Mouse (Mus musculus) midbrain, embryonic 16.5 days (tissue): ENCODE measurements around the gene Nupl1. TPM values are rescaled to one million over a fixed set of nuclear protein-coding genes. Genes with fewer than 3 reads are reported as not detected.

Experiments
- ATAC-seq: fragments of 200-750 bp; cut with Nextera tagmentation; 2 replicates; pipeline ENCODE4 v1.8.0; 2017; ENCODE audit warnings: moderate TSS enrichment
- H3K27ac ChIP-seq: fragments of 300-500 bp; sonication (generic); 2 replicates; pipeline ENCODE4 v1.5.1; 2014; ENCODE audit warnings: mild to moderate bottlenecking, low read length, mixed read lengths
- H3K27me3 ChIP-seq: fragments of 300-500 bp; sonication (generic); 2 replicates; pipeline ENCODE4 v1.6.1; 2014; ENCODE audit warnings: low read depth, low read length, mixed read lengths; ENCODE audit not compliant: control insufficient read depth, insufficient read depth
- H3K36me3 ChIP-seq: fragments of 300-500 bp; sonication (generic); 2 replicates; pipeline ENCODE4 v1.6.1; 2014; ENCODE audit warnings: mild to moderate bottlenecking, low read length, moderate library complexity, mixed read lengths; ENCODE audit not compliant: control insufficient read depth, insufficient read depth
- H3K4me1 ChIP-seq: fragments of 300-500 bp; sonication (generic); 2 replicates; pipeline ENCODE4 v1.6.1; 2014; ENCODE audit warnings: mild to moderate bottlenecking, low read length, mixed read lengths; ENCODE audit not compliant: control insufficient read depth, insufficient read depth
- H3K4me2 ChIP-seq: fragments of 300-500 bp; sonication (generic); 2 replicates; pipeline ENCODE4 v1.6.1; 2014; ENCODE audit warnings: mild to moderate bottlenecking, low read length, mixed read lengths
- H3K4me3 ChIP-seq: fragments of 300-500 bp; sonication (generic); 2 replicates; pipeline ENCODE4 v1.5.1; 2014; ENCODE audit warnings: low read depth, mild to moderate bottlenecking, low read length, moderate library complexity, mixed read lengths
- H3K9ac ChIP-seq: fragments of 300-500 bp; sonication (generic); 2 replicates; pipeline ENCODE4 v1.6.1; 2014; ENCODE audit warnings: low read depth, low read length, mixed read lengths
- H3K9me3 ChIP-seq: fragments of 300-500 bp; sonication (generic); replicated peaks from 2 replicates; pipeline ENCODE4 v1.6.1; 2014; ENCODE audit warnings: mild to moderate bottlenecking, low read length, mixed read lengths; ENCODE audit not compliant: control insufficient read depth, poor library complexity, severe bottlenecking
- WGBS: fragments of 180-500 bp; shearing (Covaris S2); extraction: QIAGEN DNeasy Blood & Tissue Kit; methylation state at CpG from one replicate; pipeline ENCODE4 v1.1.7; 2014; 5-methylcytosine and 5-hydroxymethylcytosine counted together
- polyA plus RNA-seq: library from polyadenylated mRNA; unstranded; fragments of >200 nt; fragmentation: Nextera tagmentation; extraction: Ambion mirVana; gene quantifications from 2 replicates; pipeline ENCODE4 v1.2.1, GENCODE M21; 2015

Nupl1 gene
- polyA plus RNA-seq, 1 experiment from 2014 or later, result 0.10 TPM

DNA sequence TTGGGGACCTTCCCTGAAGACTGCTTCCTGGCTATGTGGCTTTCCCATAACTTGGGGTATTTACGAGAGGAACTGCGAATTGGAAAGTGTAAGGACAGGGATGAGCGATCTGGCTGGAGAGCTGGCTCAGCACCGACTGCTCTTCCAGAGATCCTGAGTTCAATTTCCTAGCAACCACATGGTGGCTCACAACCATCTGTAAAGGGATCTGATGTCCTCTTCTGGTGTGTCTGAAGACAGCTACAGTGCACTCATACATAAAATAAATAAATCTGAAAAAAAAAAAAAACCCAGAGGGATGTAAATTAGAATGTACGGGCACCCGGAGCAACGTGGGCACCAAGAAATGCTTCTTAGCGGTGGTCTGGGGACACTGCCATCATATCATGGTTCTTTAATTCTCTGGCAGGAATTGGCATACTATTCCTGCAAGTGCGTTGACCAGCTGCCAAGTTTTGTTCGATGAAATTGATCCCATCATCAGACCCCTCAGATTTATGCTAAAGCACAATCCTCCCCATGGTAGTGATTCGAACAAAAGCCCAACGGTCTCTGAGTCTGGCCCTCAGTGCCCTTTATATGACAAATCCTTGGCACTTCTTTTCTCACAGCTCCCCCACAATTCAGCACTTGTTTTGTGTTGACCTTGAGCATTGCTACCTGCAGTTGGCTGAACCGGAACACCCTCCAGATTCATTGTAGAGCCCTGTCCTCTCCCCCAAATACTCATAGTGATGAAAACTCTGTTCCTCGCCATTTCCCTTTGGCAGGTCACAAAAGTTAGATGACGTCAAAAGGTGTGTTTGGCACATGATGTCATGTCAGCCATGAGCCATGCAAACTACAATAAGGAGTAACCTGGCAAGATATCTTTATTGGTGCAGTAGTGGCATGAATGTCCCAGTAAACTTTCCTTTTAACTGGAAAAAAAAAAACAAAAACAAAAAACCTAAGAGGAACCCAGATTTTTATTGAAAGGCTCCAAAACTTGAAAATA is 1.1 kb upstream of the Nupl1 start:
- Histone ChIP-seq H3K9me3 (no peaks in the 10 kb centered on the region), H3K27ac (peak overlapping the region; percentile 90), H3K27me3 (no peaks in the 10 kb centered on the region), H3K36me3 (no peaks in the 10 kb centered on the region), H3K4me2 (peak overlapping the region; percentile 76), H3K4me1 (peaks cover 22% of the 10 kb centered on the region), H3K4me3 (peak overlapping the region; percentile 56), H3K9ac (peak overlapping the region; percentile 84)
- 14% methylated on average over 15 of the region's 15 CpGs for WGBS
- ATAC-seq, result peak; percentile 47

DNA sequence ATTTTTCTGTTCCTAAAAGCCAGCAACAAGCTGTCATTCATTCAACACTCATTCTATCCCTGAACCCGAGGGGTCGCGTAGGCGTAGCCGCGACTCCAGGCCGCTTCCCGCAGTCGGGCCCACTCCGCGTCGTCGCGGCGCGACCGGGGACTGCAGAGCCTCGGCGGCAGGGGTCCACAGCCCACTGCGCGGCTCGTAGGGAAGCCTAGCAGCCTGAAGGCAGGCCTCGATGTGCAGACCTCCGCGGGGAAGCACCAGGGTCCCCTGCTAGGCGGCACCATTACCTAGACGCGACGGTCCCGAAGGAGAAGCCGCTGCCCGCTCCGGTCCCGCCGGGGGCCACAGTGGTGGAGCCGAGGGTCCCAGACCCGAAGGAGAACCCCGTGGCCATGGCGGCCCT is 352 bp downstream of the Nupl1 start:
- Histone ChIP-seq H3K27me3 (no peaks in the 10 kb centered on the region), H3K9me3 (no peaks in the 10 kb centered on the region), H3K36me3 (no peaks in the 10 kb centered on the region), H3K4me3 (peak overlapping the region; percentile 56), H3K27ac (peak overlapping the region; percentile 90), H3K4me2 (peak overlapping the region; percentile 80), H3K4me1 (peaks cover 22% of the 10 kb centered on the region), H3K9ac (peak overlapping the region; percentile 77)
- ATAC-seq, result peak; percentile 69; the same call in 1 of the 2 replicates
- WGBS, result under 1% methylated on average over 38 of the region's 39 CpGs

GRCm38 (mm10) chr14:60250366-60250765 is 865 bp downstream of the Nupl1 start:
- Histone ChIP-seq H3K36me3 (no peaks in the 10 kb centered on the region), H3K4me2 (peak overlapping the region; percentile 80), H3K4me3 (peak overlapping the region; percentile 56), H3K27ac (no peak overlapping the region), H3K4me1 (peaks cover 22% of the 10 kb centered on the region), H3K27me3 (no peaks in the 10 kb centered on the region), H3K9me3 (no peaks in the 10 kb centered on the region), H3K9ac (peak overlapping the region; percentile 77)
- 18% methylated on average over 8 of the region's 8 CpGs for WGBS
- no peak for ATAC-seq

DNA sequence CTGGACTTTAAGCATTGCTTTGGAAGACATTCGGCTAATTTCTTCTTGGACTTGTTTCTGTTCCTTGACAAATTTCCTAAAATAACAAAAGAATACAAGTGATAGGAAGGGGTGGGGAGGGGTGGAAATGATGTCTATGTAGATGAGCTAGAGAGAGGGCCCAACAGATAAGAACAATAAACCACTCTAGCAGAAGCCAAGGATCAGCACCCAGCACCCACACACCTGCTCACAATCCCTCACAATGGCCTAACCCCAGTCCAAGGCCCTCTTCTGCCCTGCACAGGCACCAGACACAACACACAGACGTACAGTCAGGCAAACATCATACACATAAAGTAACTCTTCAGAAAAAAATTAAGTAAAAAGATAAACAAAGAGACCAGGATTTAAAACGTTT is 12.7 kb downstream of the Nupl1 start:
- Histone ChIP-seq H3K4me3 (no peak overlapping the region), H3K27ac (no peak overlapping the region), H3K27me3 (no peaks in the 10 kb centered on the region), H3K9ac (no peak overlapping the region), H3K4me1 (no peaks in the 10 kb centered on the region), H3K36me3 (peaks cover 25% of the 10 kb centered on the region), H3K9me3 (no peaks in the 10 kb centered on the region), H3K4me2 (no peak overlapping the region)
- 92% methylated on average over 3 of the region's 3 CpGs for WGBS
- no peak for ATAC-seq

DNA sequence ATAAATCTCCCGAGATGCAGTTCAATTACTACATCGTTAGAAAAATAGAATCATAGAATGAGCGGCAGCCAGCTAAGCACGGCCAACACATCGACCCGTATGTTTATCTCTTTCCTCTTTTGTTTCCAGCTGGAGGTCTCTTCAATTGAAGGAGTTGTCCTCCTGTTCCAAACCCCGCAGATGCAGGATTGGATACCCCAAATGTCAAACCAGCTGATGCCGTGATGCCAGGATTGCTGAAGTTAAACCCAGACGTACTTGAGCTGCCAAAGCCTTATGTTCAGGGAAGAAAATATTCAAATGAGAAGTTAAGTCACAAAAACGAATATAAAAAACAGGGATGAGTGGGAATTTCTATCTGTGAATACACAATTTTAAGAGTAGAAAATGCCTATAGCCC is 31.3 kb downstream of the Nupl1 start:
- no peak for ATAC-seq
- no peak overlapping the region for H3K4me2 ChIP-seq
- 91% methylated on average over 10 of the region's 10 CpGs for WGBS

GRCm38 (mm10) chr14:60217616-60218015 is 33.6 kb downstream of the Nupl1 start:
- H3K27me3 ChIP-seq, result no peaks in the 10 kb centered on the region
- 97% methylated on average over 4 of the region's 4 CpGs for WGBS
- ATAC-seq, result no peak
- H3K4me3 ChIP-seq, result no peak overlapping the region
- H3K36me3 ChIP-seq, result peaks cover 16% of the 10 kb centered on the region
- H3K4me1 ChIP-seq, result no peaks in the 10 kb centered on the region
- H3K9ac ChIP-seq, result no peak overlapping the region
- H3K27ac ChIP-seq, result no peak overlapping the region
- no peaks in the 10 kb centered on the region for H3K9me3 ChIP-seq
- H3K4me2 ChIP-seq, result no peak overlapping the region

More for the DNA sequence above, 31.3 kb downstream of the Nupl1 start:
- no peaks in the 10 kb centered on the region for H3K9me3 ChIP-seq
- H3K27me3 ChIP-seq, result no peaks in the 10 kb centered on the region
- H3K27ac ChIP-seq, result no peak overlapping the region
- no peaks in the 10 kb centered on the region for H3K4me1 ChIP-seq
- H3K9ac ChIP-seq, result no peak overlapping the region
- peaks cover 19% of the 10 kb centered on the region for H3K36me3 ChIP-seq
- no peak overlapping the region for H3K4me3 ChIP-seq

DNA sequence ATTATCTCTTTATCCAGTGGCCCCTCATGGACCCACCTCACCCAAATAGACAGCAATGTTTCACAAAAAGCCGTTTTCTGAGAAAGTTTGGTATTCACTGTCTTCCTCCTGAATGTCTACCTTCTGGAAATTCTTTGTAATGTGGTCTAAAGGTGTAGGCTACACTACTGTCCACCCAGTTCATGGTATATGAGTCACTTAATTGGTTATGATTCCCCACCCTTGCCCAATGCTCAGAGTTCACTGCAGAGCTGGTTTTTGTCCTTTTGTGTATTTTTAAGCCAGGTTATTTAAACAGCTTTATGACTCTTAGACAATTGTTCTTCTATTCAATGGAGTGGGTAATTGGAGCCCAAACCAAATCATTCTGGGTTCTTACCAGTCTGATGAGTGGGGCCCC is 35.1 kb downstream of the Nupl1 start:
- Histone ChIP-seq H3K4me1 (no peaks in the 10 kb centered on the region), H3K9me3 (no peaks in the 10 kb centered on the region), H3K27me3 (no peaks in the 10 kb centered on the region), H3K9ac (no peak overlapping the region), H3K27ac (no peak overlapping the region), H3K4me2 (no peak overlapping the region), H3K36me3 (peaks cover 16% of the 10 kb centered on the region), H3K4me3 (no peak overlapping the region)
- WGBS, result 95% methylated on average over 1 of the region's 1 CpGs
- ATAC-seq, result no peak

DNA sequence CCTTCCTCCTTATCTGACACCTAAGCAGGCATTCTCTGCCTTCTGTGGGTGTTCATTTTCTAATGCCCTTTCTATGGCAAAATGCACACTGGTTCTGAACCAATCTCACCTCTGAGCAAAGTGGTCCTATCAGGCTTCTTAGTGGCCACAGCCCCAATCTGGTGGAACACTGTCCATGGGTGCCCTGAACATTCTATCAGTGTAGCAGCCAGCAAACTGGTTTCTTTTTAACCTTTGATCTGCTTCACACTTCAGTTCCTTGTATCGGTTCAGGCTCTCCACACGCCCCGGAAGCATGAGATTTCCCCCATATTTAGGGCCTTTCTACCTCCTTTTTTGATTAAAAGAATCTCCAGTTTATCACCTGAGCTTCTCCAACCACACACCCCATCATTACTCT is 36.2 kb downstream of the Nupl1 start:
- ATAC-seq, result no peak
- Histone ChIP-seq H3K9me3 (no peaks in the 10 kb centered on the region), H3K27ac (no peak overlapping the region), H3K4me2 (no peak overlapping the region), H3K36me3 (peaks cover 14% of the 10 kb centered on the region), H3K4me1 (no peaks in the 10 kb centered on the region), H3K27me3 (no peaks in the 10 kb centered on the region), H3K4me3 (no peak overlapping the region), H3K9ac (no peak overlapping the region)
- 96% methylated on average over 3 of the region's 3 CpGs for WGBS

DNA sequence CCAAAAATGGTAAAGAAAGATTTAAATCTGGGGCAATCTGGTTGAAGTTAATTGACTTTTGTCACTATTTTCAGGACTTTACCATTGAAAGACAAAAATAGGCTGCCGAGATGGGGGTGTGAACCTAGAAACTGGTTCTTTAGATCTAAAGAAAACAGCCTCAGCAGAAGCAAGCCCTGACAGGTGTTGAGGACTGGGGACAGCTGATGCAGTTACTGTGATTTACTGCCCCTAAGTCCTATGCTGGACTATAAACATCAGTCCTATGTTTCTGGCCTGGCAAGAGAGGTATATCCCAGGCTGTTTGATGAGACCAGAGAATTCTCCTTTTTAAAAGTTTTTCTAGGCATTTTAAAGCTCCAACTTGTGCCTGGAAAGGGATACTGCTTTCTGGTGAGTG is 37.2 kb downstream of the Nupl1 start:
- ATAC-seq, result no peak
- peaks cover 11% of the 10 kb centered on the region for H3K36me3 ChIP-seq

More for the DNA sequence above, 37.2 kb downstream of the Nupl1 start:
- 75% methylated on average over 1 of the region's 1 CpGs for WGBS
- Histone ChIP-seq H3K9ac (no peak overlapping the region), H3K27me3 (no peaks in the 10 kb centered on the region), H3K9me3 (no peaks in the 10 kb centered on the region), H3K27ac (no peak overlapping the region), H3K4me1 (no peaks in the 10 kb centered on the region), H3K4me2 (no peak overlapping the region), H3K4me3 (no peak overlapping the region)
